25 mouse cellular contexts compared by ENCODE assay signal in genomic region chr7:49371972-49372371, GRCm38 (mm10).
DNase-seq lines count a peak whose midpoint lies in the region; ATAC-seq lines count a peak whose summit lies in the region.
"Had no signal": no experiment of that assay in that cellular context is flagged by ENCODE, and none has a peak within 500 bp of the region (broad histone marks: within the 10 kb centered on the region; RNA-seq: fewer than 3 reads in every experiment).

No protein-coding gene starts in this region.

- H3K27me3 ChIP-seq in megakaryocyte, embryonic 14.5 days (replicated peaks), result no peaks in the 10 kb centered on the region
- H3K27me3 ChIP-seq: embryonic facial prominence, embryonic 13.5 days; embryonic facial prominence, embryonic 15.5 days had no signal

- no peaks in the 10 kb centered on the region for H3K4me1 ChIP-seq in megakaryocyte, embryonic 14.5 days

- no peak for ATAC-seq in megakaryocyte, adult 5-6 weeks (ENCODE audit: poor library complexity, severe bottlenecking)
- ATAC-seq: CD4-positive, CD25-positive, alpha-beta regulatory T cell, adult 4 months; forebrain, embryonic 14.5 days; forebrain, embryonic 16.5 days had no signal

- peak; percentile 26 for DNase-seq in adrenal gland, postnatal 14 days
- DNase-seq in adrenal gland, adult 18-20 months (ENCODE audit: low spot score in 2 of 2), result no peak
- DNase-seq in Muller cell, postnatal 12 days (ENCODE audit: inconsistent ontology term), result peak; percentile 66
- no peak for DNase-seq in cerebellum, postnatal 25 days
- no peak for DNase-seq in cerebellum, adult 8-10 months
- DNase-seq: adrenal gland, postnatal 10 days; adrenal gland, postnatal 36 days; B cell, adult 2 months; cerebellum, adult 11 months; cerebellum, adult 18-20 months; cerebellum, adult 9-10 months; cerebellum, postnatal 10 days; cerebellum, postnatal 36 days; embryo, embryonic 11 days had no signal

- H3K4me3 ChIP-seq in megakaryocyte, embryonic 14.5 days (replicated peaks), result peak overlapping the region; percentile 10
- H3K4me3 ChIP-seq: embryonic facial prominence, embryonic 13.5 days; embryonic facial prominence, embryonic 15.5 days; erythroblast, embryonic 14.5 days; forebrain, embryonic 10.5 days; forebrain, embryonic 12.5 days had no signal

- no peaks in the 10 kb centered on the region for H3K9me3 ChIP-seq in megakaryocyte, embryonic 14.5 days
- H3K9me3 ChIP-seq: embryonic facial prominence, embryonic 13.5 days; embryonic facial prominence, embryonic 15.5 days; forebrain, embryonic 10.5 days; forebrain, embryonic 12.5 days had no signal

- H3K36me3 ChIP-seq in megakaryocyte, embryonic 14.5 days (replicated peaks; ENCODE audit: low read length), result no peaks in the 10 kb centered on the region
- H3K36me3 ChIP-seq: embryonic facial prominence, embryonic 13.5 days; embryonic facial prominence, embryonic 15.5 days; forebrain, embryonic 10.5 days; forebrain, embryonic 12.5 days; G1E had no signal

Comparison
In these comparisons a context has a peak if more than half of its experiments do, and no peak if none do; other contexts are left out.
1. DNase-seq: peak in adrenal gland, postnatal 14 days (single experiment) and Muller cell, postnatal 12 days (single experiment); none in adrenal gland, adult 18-20 months (0 of 2), cerebellum, postnatal 25 days (0 of 2) and cerebellum, adult 8-10 months (single experiment).